Mouse (Mus musculus): ENCODE data around the gene Atf6. TPM values are rescaled to one million over a fixed set of nuclear protein-coding genes. Genes with fewer than 3 reads are reported as not detected.

The Atf6 gene
- total RNA-seq (2015) (35.9 and 38.4 TPM in 2 replicates), total RNA-seq (2017) (35.1 and 39.4 TPM in 2 replicates)

DNA sequence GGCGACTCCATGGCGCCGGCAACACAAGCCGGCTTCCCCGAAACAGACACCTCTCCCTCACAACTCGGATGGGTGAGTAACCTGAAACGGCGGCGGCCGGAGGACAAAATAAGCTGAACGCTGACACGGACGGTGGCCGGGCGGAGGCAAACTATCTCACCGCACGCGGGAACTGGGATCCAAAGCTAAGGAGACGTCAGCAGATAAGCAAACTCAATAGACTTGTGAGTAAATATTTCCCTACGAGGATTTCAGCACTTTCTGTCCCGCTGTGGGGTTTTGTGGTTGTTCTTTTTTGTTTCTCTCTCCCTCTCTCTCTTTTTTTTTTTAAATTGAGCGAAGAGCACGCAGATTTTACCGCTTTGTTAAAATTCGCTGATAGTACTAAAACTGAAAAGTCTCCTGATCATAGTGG is at the start of gene Atf6:
Gene Atf6 (minus strand): TSS at position 81 of the 415 bp plus-strand sequence.
- peak; percentile 89 for ATAC-seq (ENCODE audit: poor library complexity, severe bottlenecking)

DNA sequence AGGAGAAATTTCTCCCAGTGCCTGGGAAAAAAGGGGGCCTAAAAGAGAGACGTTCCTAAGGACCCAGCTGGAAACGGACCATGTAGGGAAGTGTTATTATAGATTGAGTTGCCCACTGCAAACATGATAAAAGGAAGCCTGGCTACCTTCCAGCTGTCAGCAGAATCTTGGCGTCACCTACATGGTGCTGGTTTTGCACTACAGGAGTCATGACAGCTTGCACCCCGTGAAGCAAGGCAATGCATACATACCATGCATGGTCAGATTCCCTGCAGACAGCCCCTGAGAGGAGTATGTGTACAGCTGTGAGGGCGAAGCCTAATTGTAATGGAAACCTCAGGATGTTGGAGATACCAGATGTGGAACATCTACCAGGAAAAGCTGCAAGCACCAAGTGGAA is 48.1 kb upstream of the Atf6 start:
- ATAC-seq (ENCODE audit: poor library complexity, severe bottlenecking), result no peak

DNA sequence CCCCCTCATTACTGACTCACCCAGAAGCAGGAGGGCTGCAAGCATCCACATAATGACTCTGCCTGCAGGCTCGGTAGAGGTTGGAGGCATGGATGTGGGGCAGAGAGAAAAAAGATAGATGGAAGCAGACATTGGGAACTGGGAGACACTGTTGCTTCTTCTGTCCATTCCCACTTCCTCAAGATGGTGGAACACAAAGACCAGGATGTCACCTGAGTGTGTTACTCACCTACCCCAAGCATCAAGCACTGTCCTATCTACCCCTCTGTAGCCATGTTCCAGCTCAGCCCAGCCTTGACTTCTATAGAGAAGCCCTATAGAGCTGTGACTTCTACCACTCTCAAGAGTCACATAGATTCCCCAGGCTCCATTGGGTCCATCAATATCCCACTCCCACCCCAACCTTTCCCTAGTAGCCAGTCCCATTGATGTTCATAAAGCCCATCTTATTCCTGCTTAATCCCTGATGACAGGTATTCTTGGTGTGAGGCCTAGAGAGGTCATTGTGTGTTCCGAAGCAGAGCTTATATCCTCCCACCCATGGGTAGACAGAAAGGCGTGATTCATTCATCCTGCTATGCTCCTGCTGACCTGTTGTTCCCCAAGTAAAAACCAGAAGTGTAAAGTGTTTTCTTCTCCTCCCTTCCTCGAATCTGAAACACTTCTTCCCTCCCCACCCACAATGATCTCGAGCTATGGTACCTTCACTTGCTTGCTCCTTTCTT is 45.5 kb upstream of the Atf6 start, which contains the start of gene Fcrlb:
Gene Fcrlb (minus strand): TSS at position 51 of the 725 bp plus-strand sequence.
- no peak for ATAC-seq (ENCODE audit: poor library complexity, severe bottlenecking)

DNA sequence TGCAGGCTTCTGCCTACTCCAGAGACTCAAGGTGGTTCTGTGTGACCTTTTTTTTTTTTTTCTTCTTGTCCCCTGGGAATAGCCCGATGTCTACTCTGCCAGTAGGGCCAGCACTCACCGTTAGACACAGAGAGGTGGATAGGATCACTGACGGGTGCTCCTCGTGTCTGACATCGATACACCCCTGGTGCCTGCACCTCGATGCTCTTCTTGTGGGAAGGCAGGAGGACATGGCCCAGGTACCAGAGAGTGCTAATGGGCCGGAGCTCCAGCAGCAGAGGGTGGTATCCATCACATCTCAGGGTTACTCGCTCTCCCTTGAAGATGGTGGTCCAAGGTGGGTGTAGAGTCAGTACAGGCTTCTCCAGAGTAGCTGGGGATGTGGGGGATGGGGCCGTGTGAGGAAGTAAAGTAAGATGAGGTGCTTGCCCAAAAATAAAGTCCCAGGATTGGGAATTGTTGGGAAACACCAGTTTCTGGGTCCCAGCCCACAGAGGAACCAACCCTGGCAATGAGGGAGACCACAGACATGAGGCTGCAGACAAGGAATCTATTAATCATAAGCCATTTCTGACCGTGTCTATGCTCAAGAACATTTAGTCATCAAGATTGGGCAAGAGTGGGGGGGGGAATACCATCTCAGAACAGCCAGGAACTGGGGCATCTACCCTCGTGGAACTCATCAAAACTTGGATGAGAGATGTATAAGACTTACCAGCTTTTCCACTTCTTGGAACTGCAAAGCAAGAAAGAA is 44.5 kb upstream of the Atf6 start:
- ATAC-seq (ENCODE audit: poor library complexity, severe bottlenecking), result peak; percentile 17; the same call in 1 of the 2 replicates

DNA sequence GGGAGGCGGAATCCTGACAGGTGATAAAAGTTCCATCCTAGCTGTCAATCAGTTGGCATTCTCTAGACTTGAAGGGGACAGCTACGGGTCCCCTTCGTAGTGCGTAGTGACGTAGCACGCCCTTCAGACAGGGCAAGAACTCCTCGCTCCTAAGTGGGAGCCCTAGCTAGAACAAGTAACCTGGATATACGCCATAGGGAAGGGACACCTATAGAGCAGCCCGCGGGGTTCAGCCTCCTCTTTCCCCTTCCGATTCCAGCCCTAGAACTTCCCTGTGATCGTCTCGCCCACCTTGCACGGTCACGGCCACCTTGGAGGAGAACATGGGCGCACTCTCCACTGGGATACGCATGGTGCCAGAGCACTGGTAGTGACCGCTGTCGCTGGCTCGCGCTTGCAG is 40.8 kb upstream of the Atf6 start:
- ATAC-seq (ENCODE audit: poor library complexity, severe bottlenecking), result peak; percentile 20

DNA sequence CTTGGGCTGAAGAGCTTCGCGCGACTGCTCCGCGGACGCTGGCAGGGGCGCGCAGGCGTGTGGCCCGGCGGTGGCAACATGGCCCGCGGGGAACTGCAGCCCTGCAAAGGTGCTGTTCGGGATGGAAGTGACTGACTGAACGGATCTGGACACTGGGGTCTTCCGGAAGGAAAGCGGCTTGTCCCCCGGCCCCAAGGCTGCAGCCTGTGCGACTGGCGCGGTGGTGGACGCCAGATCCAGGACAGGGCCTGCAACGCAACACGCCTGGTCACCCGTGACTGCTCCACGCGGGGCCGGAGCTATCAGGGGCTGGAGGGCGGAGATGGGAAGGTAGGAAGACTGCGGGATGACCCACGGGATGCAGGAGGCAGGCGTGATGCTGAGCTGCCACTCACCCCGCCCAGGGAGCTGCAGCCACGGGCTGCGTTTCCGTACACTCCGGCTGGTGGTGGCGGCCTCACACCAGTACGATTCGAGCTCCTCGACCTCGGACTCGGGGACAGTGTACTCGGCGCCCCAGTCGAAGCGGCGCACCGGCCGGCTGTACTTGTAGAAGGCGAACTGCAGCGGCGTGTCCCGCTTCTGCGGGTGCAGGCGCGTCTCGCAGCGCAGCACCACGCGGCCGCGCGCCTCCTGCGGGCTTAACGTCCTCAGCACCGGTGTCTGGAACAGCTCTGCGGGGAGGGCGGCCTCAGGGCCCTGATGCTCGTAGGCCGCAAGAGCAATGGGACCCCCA is 40.1 kb upstream of the Atf6 start:
- peak; percentile 77 for ATAC-seq (ENCODE audit: poor library complexity, severe bottlenecking)

DNA sequence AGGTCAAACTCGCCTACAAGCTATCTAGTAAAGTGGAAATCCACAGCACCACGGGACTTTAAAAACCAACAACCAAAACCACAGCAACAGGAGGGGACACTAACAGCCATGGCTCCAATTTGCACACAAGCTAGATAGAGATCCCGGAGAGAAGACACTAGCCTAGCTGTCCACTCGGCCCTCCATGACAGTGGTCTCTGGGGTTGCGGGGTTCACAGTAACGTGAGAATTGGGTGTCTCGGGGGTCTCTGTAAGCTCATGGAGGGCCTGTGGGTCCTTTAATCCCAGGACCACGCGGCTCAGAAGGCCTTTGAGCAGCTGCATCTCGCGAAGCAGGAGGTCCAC is 39.5 kb upstream of the Atf6 start:
- ATAC-seq (ENCODE audit: poor library complexity, severe bottlenecking), result no peak

DNA sequence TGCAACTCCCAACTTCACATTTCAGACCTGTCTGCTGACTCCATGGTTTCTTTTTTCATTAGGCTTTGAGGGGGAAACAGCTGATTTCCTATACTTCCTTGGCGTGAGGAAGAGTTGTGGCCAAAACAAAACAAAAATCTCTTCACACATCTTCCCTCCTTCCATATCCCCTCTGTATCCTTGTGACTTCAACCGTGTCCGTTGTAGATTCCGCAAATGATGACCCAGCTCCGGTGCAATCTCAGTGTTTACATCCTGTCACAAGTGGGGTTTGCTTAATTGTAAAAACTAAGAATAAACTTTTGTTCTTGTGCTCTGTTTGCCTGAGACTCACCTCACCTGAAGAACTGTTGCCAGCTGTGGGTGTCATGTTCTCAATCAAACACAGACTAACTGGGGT is 35.9 kb upstream of the Atf6 start:
- no peak for ATAC-seq (ENCODE audit: poor library complexity, severe bottlenecking)

DNA sequence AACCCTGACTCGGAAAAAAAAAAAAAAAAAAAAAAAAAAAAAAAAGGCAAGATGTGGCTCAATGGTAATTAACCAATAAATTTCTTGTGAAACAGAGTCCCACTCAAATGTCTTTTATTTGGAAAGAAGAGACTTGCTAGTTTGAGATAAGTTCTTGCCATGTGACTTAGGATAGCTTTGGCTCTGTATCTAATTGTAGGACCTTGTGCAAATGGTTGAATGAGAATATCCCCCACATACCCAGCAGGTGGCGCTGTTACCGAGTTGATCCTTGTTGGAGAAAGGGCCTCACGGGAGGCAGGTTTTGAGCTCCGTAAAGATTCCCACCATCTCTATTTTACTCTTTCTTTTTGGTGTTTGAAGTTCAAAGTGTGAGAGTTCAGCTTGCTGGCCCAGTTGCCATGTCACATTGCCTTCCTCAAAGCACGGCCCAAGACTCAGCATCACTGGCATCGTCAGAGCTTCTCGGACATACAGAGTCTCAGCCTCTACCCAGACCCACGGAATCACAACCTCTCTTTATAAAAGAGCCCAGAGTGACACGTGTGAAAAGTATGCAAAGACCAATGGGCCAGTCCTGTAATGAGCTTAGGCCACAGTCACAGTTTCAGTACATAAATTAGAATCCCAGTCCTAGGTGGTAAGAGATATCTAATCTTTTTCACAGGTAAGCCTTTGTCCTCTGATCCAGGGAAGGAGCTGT is 34.1 kb upstream of the Atf6 start:
- peak; percentile 78 for ATAC-seq (ENCODE audit: poor library complexity, severe bottlenecking)

DNA sequence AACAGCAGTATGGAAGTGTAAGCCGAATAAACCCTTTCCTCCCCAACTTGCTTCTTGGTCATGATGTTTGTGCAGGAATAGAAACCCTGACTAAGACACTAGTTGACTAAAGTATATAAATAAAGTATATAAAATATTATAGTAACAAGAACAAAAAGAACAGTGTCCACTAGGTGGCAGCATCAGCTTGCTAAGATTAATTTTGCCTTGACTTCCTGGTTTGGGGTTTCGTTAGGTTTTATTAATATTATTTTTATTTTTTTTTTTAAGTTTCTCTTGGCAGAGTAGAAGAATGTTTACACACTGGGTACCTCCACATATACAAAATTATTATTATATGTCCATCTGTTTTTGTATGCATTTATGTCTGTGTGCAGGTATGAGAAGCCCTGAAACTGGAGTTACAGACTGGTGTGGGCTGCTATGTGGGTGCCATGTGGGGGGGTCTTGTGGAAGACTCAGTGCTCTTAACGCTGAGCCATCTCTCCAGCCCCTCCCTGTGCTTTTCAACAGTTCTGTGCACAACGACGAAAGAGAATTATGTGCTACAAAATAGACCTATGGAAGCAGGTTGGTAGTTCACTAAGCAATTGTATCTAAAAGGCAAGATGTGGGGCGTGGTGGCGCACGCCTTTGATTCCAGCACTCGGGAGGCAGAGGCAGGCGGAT is 33.4 kb upstream of the Atf6 start:
- ATAC-seq (ENCODE audit: poor library complexity, severe bottlenecking), result peak; percentile 18; the same call in 1 of the 2 replicates

DNA sequence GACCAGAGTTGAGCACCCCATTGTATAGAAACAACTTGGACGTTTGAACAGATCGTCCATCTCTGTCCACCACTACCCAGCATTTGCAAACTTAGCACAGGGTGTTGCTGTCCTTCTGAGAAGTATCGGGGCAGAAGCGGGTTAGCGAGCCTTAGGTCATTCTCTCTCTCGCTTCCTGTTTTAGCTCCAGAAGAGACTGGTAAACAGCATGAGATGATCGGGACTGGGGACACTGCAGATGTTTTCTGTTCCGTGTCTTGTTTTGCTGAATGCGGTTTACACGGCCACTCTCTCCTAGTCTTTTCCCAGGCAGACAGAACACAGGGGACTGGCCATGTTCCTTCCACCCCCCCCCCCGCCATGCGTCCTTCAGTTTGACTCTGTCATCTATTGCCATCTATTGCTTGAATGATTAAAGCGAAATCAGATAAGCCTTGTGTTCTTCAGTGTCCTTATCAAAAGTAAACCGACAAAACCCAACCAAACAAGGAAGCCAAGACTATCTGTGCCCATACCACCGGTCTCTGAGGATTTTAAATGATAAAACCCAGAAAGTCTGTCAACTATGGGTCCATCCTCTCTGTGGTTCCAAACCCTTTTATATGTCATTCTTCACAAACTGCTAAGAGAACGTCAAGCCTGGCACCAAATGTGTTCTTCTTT is 31.0 kb upstream of the Atf6 start:
- peak; percentile 67 for ATAC-seq (ENCODE audit: poor library complexity, severe bottlenecking)

DNA sequence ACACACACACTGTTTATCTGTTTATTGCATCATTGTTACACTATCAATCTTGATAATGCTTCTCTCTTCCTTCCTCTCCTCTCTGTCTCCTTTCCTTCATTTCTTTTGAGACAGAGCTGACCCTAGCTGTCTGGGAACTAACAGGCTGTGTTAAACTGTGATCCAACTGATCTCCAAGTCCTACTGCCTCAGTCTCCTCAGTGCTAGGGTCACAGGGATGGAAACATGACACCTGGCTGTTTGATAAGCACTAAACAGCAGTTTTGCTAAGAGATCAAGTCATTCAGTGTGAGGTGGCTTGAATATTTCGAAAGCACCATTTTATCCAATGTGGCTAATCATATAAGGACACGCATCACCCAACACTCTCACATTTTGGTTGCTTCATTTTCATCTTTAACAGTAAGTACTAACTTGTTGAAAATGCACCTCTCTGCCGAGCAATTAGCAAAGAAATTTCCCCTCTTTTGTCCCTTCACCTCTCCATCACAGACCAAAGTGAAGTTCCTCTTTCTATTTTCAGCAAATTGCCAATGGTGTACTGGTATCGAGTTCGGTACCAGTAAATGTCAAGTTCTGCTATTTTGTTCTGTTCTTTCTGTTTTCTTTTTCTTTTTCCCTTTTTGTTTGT is 29.2 kb upstream of the Atf6 start:
- ATAC-seq (ENCODE audit: poor library complexity, severe bottlenecking), result peak; percentile 29

DNA sequence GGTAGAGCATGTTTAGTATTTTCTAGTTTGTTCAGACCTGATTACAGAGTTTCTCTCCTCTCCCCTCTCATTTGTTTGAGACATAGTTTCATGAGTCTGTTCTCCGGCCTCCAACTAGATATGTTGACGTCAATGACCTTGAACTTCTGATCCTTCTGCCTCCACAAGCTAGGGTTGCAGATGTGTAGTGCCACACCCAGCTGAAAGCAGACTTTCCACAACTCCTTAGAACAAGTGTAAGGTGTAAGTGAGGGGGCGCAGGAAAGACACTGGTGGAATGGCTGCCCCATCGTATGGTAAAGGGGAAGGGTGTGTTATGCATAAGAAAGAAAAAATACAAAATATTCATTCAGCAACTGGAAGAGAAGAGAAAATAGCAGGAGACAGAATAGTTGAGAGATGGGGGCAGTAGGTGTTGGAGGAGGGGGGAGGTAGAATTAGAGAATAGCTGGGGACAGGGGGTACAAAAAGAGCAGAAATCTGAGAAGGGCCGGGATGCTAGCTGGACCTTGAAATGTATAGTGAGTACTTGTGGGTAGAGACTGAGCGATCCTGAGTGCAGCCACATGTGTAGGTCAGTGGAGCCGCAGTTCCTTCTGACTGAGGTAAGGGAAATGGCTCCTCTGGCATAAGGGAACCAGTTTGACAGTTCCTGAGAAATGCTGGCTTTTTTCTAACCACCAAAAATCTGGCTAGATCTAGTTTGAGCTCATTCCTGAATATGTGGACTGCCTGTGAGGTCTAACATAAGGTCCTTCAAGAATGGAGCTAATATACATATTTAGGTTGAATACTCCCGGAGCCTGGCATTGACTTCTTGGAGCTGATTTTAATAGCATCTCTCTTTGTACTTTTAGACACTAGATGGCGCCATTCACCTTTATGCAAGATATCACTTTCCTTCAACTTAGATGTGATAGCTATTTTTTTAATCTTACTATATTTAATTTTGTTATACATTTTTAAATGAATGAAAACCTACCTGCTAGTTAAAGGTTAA is 27.3 kb upstream of the Atf6 start:
- ATAC-seq (ENCODE audit: poor library complexity, severe bottlenecking), result peak; percentile 49; the same call in 1 of the 2 replicates

DNA sequence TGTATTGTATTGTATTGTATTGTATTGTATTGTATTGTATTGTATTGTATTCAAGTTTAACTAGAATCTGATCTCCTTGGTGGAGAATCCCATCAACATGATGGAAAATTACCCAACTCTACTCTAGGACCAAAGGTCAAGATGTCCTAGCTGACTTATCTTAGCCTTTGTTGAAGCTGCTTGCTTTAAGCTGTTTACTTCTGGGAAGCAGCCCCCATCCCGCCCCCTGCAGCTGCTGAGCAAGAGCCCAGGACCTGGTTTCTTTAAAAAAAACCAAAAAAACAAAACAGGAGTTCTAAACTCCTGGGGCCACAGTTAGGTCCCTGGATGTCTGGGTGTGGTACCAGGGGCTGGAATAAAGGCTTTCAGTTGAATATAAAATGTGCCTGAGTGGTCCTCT is 24.7 kb upstream of the Atf6 start:
- ATAC-seq (ENCODE audit: poor library complexity, severe bottlenecking), result no peak

DNA sequence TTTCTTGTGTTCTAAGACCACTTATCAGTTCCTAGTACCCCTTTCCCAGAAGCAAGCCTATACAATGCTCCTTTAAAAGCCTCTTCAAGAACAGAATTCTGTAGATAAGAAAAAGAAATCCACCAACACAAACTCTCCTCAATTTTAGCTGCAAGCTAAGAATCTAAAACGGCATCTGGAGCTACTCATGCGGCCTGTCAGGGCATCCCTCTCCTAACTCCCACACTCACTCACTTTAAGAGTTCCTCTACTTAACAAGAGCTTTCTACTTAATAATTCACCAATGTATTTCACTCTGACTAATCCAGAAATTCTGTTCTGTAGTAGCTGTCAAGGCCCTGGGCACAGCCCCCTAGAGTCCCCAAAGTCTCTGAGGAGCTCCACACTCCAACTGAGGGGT is 24.1 kb upstream of the Atf6 start:
- ATAC-seq (ENCODE audit: poor library complexity, severe bottlenecking), result no peak

DNA sequence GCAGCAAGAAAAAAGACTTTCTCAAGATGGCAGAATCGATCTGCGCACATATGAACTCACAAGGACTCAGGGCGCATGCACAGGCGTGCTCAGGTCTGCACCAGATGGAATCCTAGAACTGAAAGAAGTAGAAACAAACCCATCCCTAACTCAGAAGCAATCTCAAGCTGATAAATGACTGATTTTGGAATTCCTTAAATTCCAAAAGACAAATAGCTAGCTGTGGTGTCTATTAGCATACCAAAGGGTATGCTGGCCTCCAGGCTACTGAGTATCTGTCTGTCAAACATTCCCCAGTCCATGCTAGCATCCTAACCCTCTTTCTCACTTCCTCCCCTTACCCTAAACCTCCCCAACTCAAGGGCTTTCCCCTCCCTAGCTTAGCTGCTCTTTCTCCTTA is 21.7 kb upstream of the Atf6 start:
- no peak for ATAC-seq (ENCODE audit: poor library complexity, severe bottlenecking)

DNA sequence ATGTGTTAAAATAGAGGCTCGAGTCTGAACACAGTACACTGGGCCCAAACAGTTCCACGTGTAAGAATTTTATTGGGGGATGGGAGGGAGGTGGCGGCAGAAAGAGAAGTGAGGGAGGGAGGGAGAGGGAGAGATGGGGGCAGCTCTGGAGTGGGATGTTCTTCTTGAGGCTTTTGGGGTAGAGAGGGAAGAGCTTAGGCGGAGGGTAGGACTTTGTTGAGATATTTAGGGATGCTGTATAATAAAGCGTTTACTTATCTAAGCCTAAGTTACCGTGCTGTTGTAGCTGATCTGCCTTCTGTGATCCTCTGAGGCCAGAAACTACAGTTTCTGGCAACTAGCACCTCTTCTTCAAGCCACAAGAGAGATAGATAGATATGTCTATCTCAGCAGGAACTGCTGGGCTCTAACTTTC is 18.5 kb upstream of the Atf6 start:
- no peak for ATAC-seq (ENCODE audit: poor library complexity, severe bottlenecking)

DNA sequence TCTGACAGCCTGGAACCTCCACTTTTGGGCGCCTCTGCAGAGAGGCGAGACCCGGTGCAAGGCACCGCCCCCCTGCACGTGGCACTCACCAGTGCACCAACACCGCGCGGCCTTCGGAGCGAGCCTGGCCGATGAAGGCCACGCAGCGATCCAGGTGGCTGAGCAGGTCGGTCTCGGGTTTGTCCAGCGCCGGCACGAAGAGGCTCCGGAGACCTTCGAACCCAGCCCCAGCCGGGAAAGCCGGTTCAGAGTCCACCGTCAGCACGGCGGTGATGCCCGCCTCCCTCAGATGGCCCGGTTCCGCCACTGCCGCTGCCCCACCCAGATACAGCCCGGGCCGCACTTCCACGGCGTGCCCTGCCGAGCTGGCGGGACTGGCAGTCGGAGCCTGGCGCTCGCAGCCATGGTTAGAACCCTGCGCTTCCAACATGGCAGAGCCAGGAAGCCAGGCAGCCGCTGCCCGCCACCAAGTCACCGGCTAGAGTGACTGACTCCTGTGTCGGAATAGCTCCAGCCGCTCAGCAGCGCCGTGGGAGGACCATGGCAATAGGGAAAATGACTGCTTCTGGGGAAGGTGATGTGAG is 17.5 kb upstream of the Atf6 start, which contains the start of the genes Gm26620 and Dusp12:
Gene Gm26620 (plus strand): TSS at position 88 of the 584 bp plus-strand sequence.
Gene Dusp12 (minus strand): TSS at position 563 of the 584 bp plus-strand sequence.
- ATAC-seq (ENCODE audit: poor library complexity, severe bottlenecking), result peak; percentile 99
